Mouse (Mus musculus) myocyte (in vitro differentiated cells): ENCODE results near the gene Aldh3a2. TPM values are rescaled to one million over a fixed set of nuclear protein-coding genes. Genes with fewer than 3 reads are reported as not detected.
"Not testable (repeated sequence)": the region's sequence is repeated elsewhere in the genome, so short reads cannot be mapped to it uniquely, and the experiment has no call there.

Experiments
- H3K27me3 ChIP-seq: one replicate; pipeline ENCODE4 v1.6.1; 2011; ENCODE audit not compliant: control insufficient read depth, insufficient read depth, insufficient read length
- H3K36me3 ChIP-seq: one replicate; pipeline ENCODE4 v1.6.1; 2011; ENCODE audit not compliant: control insufficient read depth, insufficient read depth
- H3K4me2 ChIP-seq: one replicate; pipeline ENCODE4 v1.6.1; 2011; ENCODE audit warnings: low read depth, control low read depth
- H3K4me3 ChIP-seq: one replicate; pipeline ENCODE4 v1.5.1; 2011; ENCODE audit warnings: mild to moderate bottlenecking, control low read depth, moderate library complexity
- H3K79me2 ChIP-seq: one replicate; pipeline ENCODE4 v1.6.1; 2011; ENCODE audit not compliant: control insufficient read depth, insufficient read depth
- H3ac ChIP-seq: one replicate; pipeline ENCODE4 v1.6.1; 2011; ENCODE audit not compliant: control insufficient read depth, insufficient read length
- CEBPB ChIP-seq: IDR thresholded peaks from 2 replicates; pipeline ENCODE4 v1.6.1; 2011; ENCODE audit warnings: mild to moderate bottlenecking, moderate library complexity; ENCODE audit not compliant: poor library complexity, insufficient read depth, severe bottlenecking
- E2F4 ChIP-seq: IDR thresholded peaks from one replicate; pipeline ENCODE4 v1.6.1; 2011; ENCODE audit warnings: mild to moderate bottlenecking, control low read depth, moderate library complexity; ENCODE audit not compliant: insufficient read depth
- MAX ChIP-seq: IDR thresholded peaks from one replicate; pipeline ENCODE4 v1.6.1; 2011; ENCODE audit warnings: low read depth, mild to moderate bottlenecking, control low read depth
- MYOD1 ChIP-seq, 3 experiments: IDR thresholded peaks; one replicate each; pipeline ENCODE4 v1.6.1; 2011; ENCODE audit warnings: control low read depth in 2 of 3, low read depth in 2 of 3, mild to moderate bottlenecking in 2 of 3, moderate library complexity in 1 of 3; ENCODE audit not compliant: insufficient read length in 2 of 3, control insufficient read depth in 1 of 3
- MYOG ChIP-seq, 3 experiments: IDR thresholded peaks; one replicate each; pipeline ENCODE4 v1.6.1; 2011; ENCODE audit warnings: control low read depth in 2 of 3, low read depth in 2 of 3, mild to moderate bottlenecking in 2 of 3; ENCODE audit not compliant: insufficient read length in 2 of 3, control insufficient read depth in 1 of 3, insufficient read depth in 1 of 3
- POLR2A ChIP-seq: IDR thresholded peaks from one replicate; pipeline ENCODE4 v1.6.1; 2011; ENCODE audit warnings: low read depth, mild to moderate bottlenecking, control low read depth, moderate library complexity; ENCODE audit not compliant: insufficient read length
- POLR2AphosphoS2 ChIP-seq: IDR thresholded peaks from one replicate; pipeline ENCODE4 v1.6.1; 2011; ENCODE audit warnings: low read depth, control low read depth; ENCODE audit not compliant: insufficient read length
- REST ChIP-seq: IDR thresholded peaks from one replicate; pipeline ENCODE4 v1.6.1; 2011; ENCODE audit warnings: mild to moderate bottlenecking, control low read depth, moderate library complexity; ENCODE audit not compliant: insufficient read depth, insufficient read length
- SRF ChIP-seq: IDR thresholded peaks from one replicate; pipeline ENCODE4 v1.6.1; 2011; ENCODE audit warnings: low read depth; ENCODE audit not compliant: control insufficient read depth, insufficient read length
- TCF12 ChIP-seq: IDR thresholded peaks from one replicate; pipeline ENCODE4 v1.6.1; 2011; ENCODE audit warnings: mild to moderate bottlenecking, control low read depth; ENCODE audit not compliant: poor library complexity, insufficient read depth, severe bottlenecking
- TCF3 ChIP-seq: IDR thresholded peaks from one replicate; pipeline ENCODE4 v1.6.1; 2011; ENCODE audit warnings: low read depth, control low read depth; ENCODE audit not compliant: insufficient read length
- USF1 ChIP-seq: IDR thresholded peaks from one replicate; pipeline ENCODE4 v1.6.1; 2011; ENCODE audit warnings: low read depth, mild to moderate bottlenecking, control low read depth, moderate library complexity
- polyA plus RNA-seq: library from polyadenylated mRNA; unstranded; fragments of >200 nt; fragmentation: generic; extraction: Trizol; gene quantifications from one replicate; pipeline ENCODE4 v1.2.1, GENCODE M21; 2012; ENCODE audit warnings: missing spikeins

Aldh3a2 gene
- polyA plus RNA-seq, 1 experiment: 28.6 TPM

GRCm38 (mm10) chr11:61174821-61175658 is 92.2 kb downstream of the Aldh3a2 start, which contains the start of gene Usp22:
TSS of gene Usp22 (minus strand) at chr11:61175055.
- TF ChIP-seq POLR2AphosphoS2: peak; percentile 97
- TF ChIP-seq POLR2A: peak; percentile 99
- TF ChIP-seq REST: no peak
- TF ChIP-seq MYOG (IDR thresholded peaks at IDR 0.05; ENCODE audit: control insufficient read depth in 1 of 3, insufficient read depth in 1 of 3, insufficient read length in 2 of 3, low read depth in 2 of 3): peak in 1 of 3 experiments; percentile 42
- no peak for TF ChIP-seq CEBPB
- no peak for TF ChIP-seq TCF3
- TF ChIP-seq MYOD1 (IDR thresholded peaks at IDR 0.05; ENCODE audit: control insufficient read depth in 1 of 3, insufficient read length in 2 of 3, low read depth in 2 of 3): peak in 1 of 3 experiments; percentile 20
- H3K4me2 ChIP-seq: peak within 1 kb of the TSS; percentile 76
- H3ac ChIP-seq: peak within 1 kb of the TSS; percentile 90

GRCm38 (mm10) chr11:61174291-61174820 is 92.9 kb downstream of the Aldh3a2 start:
- H3ac ChIP-seq: peak overlapping the region; percentile 90
- H3K4me2 ChIP-seq: peak overlapping the region; percentile 76
- H3K36me3 ChIP-seq: no peaks in the 10 kb centered on the region
- no peaks in the 10 kb centered on the region for H3K27me3 ChIP-seq
- H3K4me3 ChIP-seq: peak overlapping the region; percentile 94
- peaks cover 54% of the 10 kb centered on the region for H3K79me2 ChIP-seq
- no peak for TF ChIP-seq USF1
- TF ChIP-seq SRF: no peak
- TF ChIP-seq TCF12: no peak
- no peak for TF ChIP-seq MYOD1 (IDR thresholded peaks at IDR 0.05; ENCODE audit: control insufficient read depth in 1 of 3, insufficient read length in 2 of 3, low read depth in 2 of 3)
- TF ChIP-seq CEBPB: no peak
- TF ChIP-seq POLR2A: no peak
- no peak for TF ChIP-seq MYOG (IDR thresholded peaks at IDR 0.05; ENCODE audit: control insufficient read depth in 1 of 3, insufficient read depth in 1 of 3, insufficient read length in 2 of 3, low read depth in 2 of 3)
- no peak for TF ChIP-seq TCF3
- TF ChIP-seq POLR2AphosphoS2: no peak
- TF ChIP-seq REST: no peak
- TF ChIP-seq MAX: no peak
- TF ChIP-seq E2F4: no peak

More at GRCm38 (mm10) chr11:61174821-61175658, 92.2 kb downstream of the Aldh3a2 start, which contains the start of gene Usp22:
- Histone ChIP-seq H3K36me3 (no peaks in the 10 kb centered on the region), H3K4me3 (peak within 1 kb of the TSS; percentile 94), H3K27me3 (no peaks in the 10 kb centered on the region), H3K79me2 (peaks cover 47% of the 10 kb centered on the region)

DNA sequence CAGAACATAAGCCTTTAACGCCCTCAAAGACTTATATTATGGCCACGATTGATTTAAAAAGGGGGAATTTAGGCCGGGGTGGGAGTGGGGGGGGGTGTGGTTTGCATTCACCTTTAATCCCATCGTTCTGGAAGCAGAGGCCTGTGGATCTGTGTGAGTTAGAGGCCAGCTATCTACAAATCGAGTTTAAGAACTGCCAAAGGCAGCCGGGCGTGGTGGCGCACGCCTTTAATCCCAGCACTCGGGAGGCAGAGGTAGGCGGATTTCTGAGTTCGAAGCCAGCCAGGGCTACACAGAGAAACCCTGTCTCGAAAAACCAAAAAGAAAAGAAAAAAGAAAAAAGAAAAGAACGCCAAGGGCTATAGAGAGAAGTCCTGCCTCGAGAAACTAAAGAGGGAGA is 93.8 kb downstream of the Aldh3a2 start:
- H3ac ChIP-seq, H3K36me3 ChIP-seq, H3K27me3 ChIP-seq: not testable (repeated sequence)
- peaks cover 63% of the 10 kb centered on the region for H3K79me2 ChIP-seq
- peak overlapping the region; percentile 94 for H3K4me3 ChIP-seq
- H3K4me2 ChIP-seq: peak overlapping the region; percentile 76

Other genes starting within 250 kb of the Aldh3a2 start
- 12.5 TPM for gene Kcnj12, start 244.9 kb downstream of the Aldh3a2 start, polyA plus RNA-seq
- gene Tnfrsf13b, start 140.7 kb downstream of the Aldh3a2 start, polyA plus RNA-seq: 0.04 TPM
- 58.8 TPM for gene Usp22, start 92.4 kb downstream of the Aldh3a2 start, polyA plus RNA-seq
- gene Aldh3a1, start 59.9 kb downstream of the Aldh3a2 start, polyA plus RNA-seq: 4.2 TPM
- 0.01 TPM for gene Slc47a2, start 75.4 kb upstream of the Aldh3a2 start, polyA plus RNA-seq
- 0.05 TPM for gene Slc47a1, start 110.9 kb upstream of the Aldh3a2 start, polyA plus RNA-seq
- not detected for gene Rnf112, start 186.7 kb upstream of the Aldh3a2 start, polyA plus RNA-seq
- 1.1 TPM for gene Mfap4, start 218.0 kb upstream of the Aldh3a2 start, polyA plus RNA-seq
- 16.5 TPM for gene Mapk7, start 226.9 kb upstream of the Aldh3a2 start, polyA plus RNA-seq
- 38.6 TPM for gene B9d1, start 237.7 kb upstream of the Aldh3a2 start, polyA plus RNA-seq